In the genomic region with DNA sequence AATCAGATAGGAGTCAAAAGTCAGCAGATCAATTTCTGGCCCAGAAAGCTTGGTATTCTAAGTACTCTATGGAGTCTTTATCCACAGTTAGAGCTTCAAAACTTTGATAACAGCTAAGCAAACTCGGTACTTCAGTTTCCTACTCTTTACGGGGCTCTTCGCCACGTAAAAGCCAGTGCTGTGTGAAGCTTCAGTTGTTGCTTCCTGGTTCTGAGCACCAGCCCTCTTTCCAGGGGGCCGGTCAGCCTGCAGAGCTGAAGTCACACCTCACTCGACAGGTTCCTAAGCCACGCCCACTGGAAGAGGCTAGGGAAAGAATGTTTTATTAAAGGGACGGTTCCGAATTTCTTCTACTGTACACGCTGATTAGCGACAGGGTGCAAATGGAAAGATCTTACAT, we compare ENCODE assay signal across 8 mouse cellular contexts. TPM values are rescaled to one million over a fixed set of nuclear protein-coding genes. Genes with fewer than 3 reads are reported as not detected.
DNase-seq lines count a peak whose midpoint lies in the region; ATAC-seq and TF ChIP-seq lines count a peak whose summit lies in the region.

No protein-coding gene starts in this region.

- H3K4me3 ChIP-seq in lung, embryonic 14.5 days (ENCODE audit: low read depth, low read length): peak overlapping the region; percentile 29
- H3K4me3 ChIP-seq in stomach, embryonic 14.5 days (ENCODE audit: low read depth, low read length): peak overlapping the region; percentile 24

- TF ChIP-seq CTCF in lung, embryonic 14.5 days (IDR thresholded peaks at IDR 0.05; ENCODE audit: low read depth): no peak

- no peaks in the 10 kb centered on the region for H3K36me3 ChIP-seq in lung, embryonic 14.5 days (ENCODE audit: insufficient read depth)
- H3K36me3 ChIP-seq in stomach, embryonic 14.5 days (ENCODE audit: control insufficient read depth, insufficient read depth, low read length): no peaks in the 10 kb centered on the region

- H3K27ac ChIP-seq in lung, embryonic 14.5 days (ENCODE audit: low read depth): no peak overlapping the region
- no peak overlapping the region for H3K27ac ChIP-seq in stomach, embryonic 14.5 days (ENCODE audit: low read length)

- DNase-seq in heart, adult 18-20 months: peak; percentile 18
- DNase-seq in heart, postnatal 25 days (ENCODE audit: low spot score): no peak
- peak; percentile 75 for DNase-seq in kidney, adult 18-20 months
- peak; percentile 79 for DNase-seq in lung, embryonic 14.5 days
- DNase-seq in cerebellum, postnatal 10 days: no peak
- DNase-seq in cerebellum, adult 11-12 months: no peak

- H3K4me1 ChIP-seq in lung, embryonic 14.5 days (ENCODE audit: insufficient read depth): no peaks in the 10 kb centered on the region
- no peaks in the 10 kb centered on the region for H3K4me1 ChIP-seq in stomach, embryonic 14.5 days (ENCODE audit: control insufficient read depth, insufficient read depth, low read length)

- intact Hi-C loops in heart, postnatal 25 days (cut with DNase I): no loop called here

- H3K4me2 ChIP-seq in lung, embryonic 14.5 days: peak overlapping the region; percentile 56
- peak overlapping the region; percentile 31 for H3K4me2 ChIP-seq in stomach, embryonic 14.5 days (replicated peaks; ENCODE audit: low read depth, low read length)

- H3K27me3 ChIP-seq in lung, embryonic 14.5 days (ENCODE audit: insufficient read depth, low read length): no peaks in the 10 kb centered on the region
- H3K27me3 ChIP-seq in stomach, embryonic 14.5 days (ENCODE audit: control insufficient read depth, insufficient read depth, low read length): no peaks in the 10 kb centered on the region

- H3K9ac ChIP-seq in lung, embryonic 14.5 days: peak overlapping the region; percentile 29; the same call in 1 of the 2 replicates
- no peak overlapping the region for H3K9ac ChIP-seq in stomach, embryonic 14.5 days (replicated peaks; ENCODE audit: low read depth, low read length)

- 6% methylated on average over 11 of the region's 11 CpGs for WGBS in lung, embryonic 14.5 days
- WGBS in stomach, embryonic 14.5 days: 7% methylated on average over 11 of the region's 11 CpGs

- no peaks in the 10 kb centered on the region for H3K9me3 ChIP-seq in lung, embryonic 14.5 days (ENCODE audit: low read depth, low read length)
- no peaks in the 10 kb centered on the region for H3K9me3 ChIP-seq in stomach, embryonic 14.5 days (ENCODE audit: control insufficient read depth, low read depth, low read length)

- ATAC-seq in erythroid progenitor cell, adult 5-6 weeks (replicated peaks; ENCODE audit: low FRiP score, poor library complexity, severe bottlenecking): peak; percentile 65
- ATAC-seq in lung, embryonic 14.5 days (ENCODE audit: insufficient read depth): peak; percentile 86
- peak; percentile 93 for ATAC-seq in stomach, embryonic 14.5 days (ENCODE audit: insufficient number of reproducible peaks, insufficient read depth, low FRiP score, low read depth)

RNA-seq across cellular contexts. Expression of a gene that starts 36.6 kb away (rescaled TPM):
- total RNA-seq in heart, adult 18-20 months (2021): under 1 TPM; 0.27 to 0.95 TPM
- under 1 TPM; 0.28 to 0.52 TPM for total RNA-seq in heart, postnatal 25 days (2021)
- 1.7 and 2.2 TPM in 2 replicates for total RNA-seq in erythroid progenitor cell, adult 5-6 weeks (2015; ENCODE audit: low replicate concordance)
- 0.51 TPM in 1 of 2 replicates, not detected in the other for total RNA-seq in erythroid progenitor cell, adult 5-6 weeks (2017; ENCODE audit: low replicate concordance)
- 2.1 TPM in 2 replicates for polyA plus RNA-seq in lung, embryonic 14.5 days (2014; fragmentation: Nextera tagmentation; extraction: Ambion mirVana)
- 3.1 and 3.2 TPM in 2 replicates for polyA plus RNA-seq in stomach, embryonic 14.5 days (2014; fragmentation: Nextera tagmentation; extraction: Ambion mirVana)

RNA-seq across cellular contexts. Expression of a gene that starts 47.0 kb away (rescaled TPM):
- total RNA-seq in heart, adult 18-20 months (2021): under 1 TPM; 0.30 to 0.69 TPM
- total RNA-seq in heart, postnatal 25 days (2021): under 1 TPM; 0.39 to 0.73 TPM
- total RNA-seq in erythroid progenitor cell, adult 5-6 weeks (2015; ENCODE audit: low replicate concordance): 0.84 and 2.5 TPM in 2 replicates
- total RNA-seq in erythroid progenitor cell, adult 5-6 weeks (2017; ENCODE audit: low replicate concordance): 1.2 and 2.1 TPM in 2 replicates
- 5.6 and 6.6 TPM in 2 replicates for polyA plus RNA-seq in lung, embryonic 14.5 days (2014; fragmentation: Nextera tagmentation; extraction: Ambion mirVana)
- 7.5 and 8.5 TPM in 2 replicates for polyA plus RNA-seq in stomach, embryonic 14.5 days (2014; fragmentation: Nextera tagmentation; extraction: Ambion mirVana)

Comparison
In these comparisons a context has a peak if more than half of its experiments do, and no peak if none do; other contexts are left out.
1. DNase-seq: peak in heart, adult 18-20 months (2 of 2), kidney, adult 18-20 months (single experiment) and lung, embryonic 14.5 days (single experiment); none in heart, postnatal 25 days (single experiment), cerebellum, postnatal 10 days (0 of 2) and cerebellum, adult 11-12 months (single experiment).
2. Peak in every context shown above with its lines, with median percentiles within 50 percentile points of each other: ATAC-seq.